Mouse (Mus musculus): Measurements from ENCODE around the gene Gm20795. TPM values are rescaled to one million over a fixed set of nuclear protein-coding genes. Genes with fewer than 3 reads are reported as not detected.
"Not testable (repeated sequence)": the region's sequence is repeated elsewhere in the genome, so short reads cannot be mapped to it uniquely, and the experiment has no call there.

Gene Gm20795
- polyA plus RNA-seq (2015; fragmentation: Nextera tagmentation; extraction: Ambion mirVana) = not detected in 2 replicates

GRCm38 (mm10) chrY:40804614-40805013, at the start of gene Gm20795:
Gene Gm20795, plus strand, starts transcription at chrY:40804914.
- not testable (repeated sequence) for DNase-seq (ENCODE audit: low spot score)

DNA sequence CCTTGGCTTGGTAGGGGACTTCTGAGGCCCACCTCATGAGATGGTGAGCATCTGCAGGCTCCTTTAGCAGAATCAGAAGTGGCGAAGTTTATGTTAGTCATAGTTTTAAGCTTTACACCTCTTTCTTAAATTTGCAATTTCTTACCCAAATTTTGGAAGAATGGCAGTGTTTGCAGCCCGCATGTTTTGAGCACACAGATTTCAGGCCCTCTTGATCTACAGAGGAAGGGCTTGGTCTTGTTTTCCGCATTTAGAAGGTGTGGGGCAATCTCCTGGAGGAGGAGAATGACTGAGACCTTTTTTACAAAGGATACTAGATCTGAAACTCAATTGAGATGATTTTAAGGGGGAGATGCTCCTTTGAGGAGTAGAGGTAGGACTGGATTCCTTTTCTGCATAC, 29.0 kb upstream of the Gm20795 start, which contains the start of gene Gm21797:
TSS of gene Gm21797 (minus strand) at position 101 of the 400 bp plus-strand sequence.
- DNase-seq (ENCODE audit: low spot score) = not testable (repeated sequence)

Other genes starting within 250 kb of the Gm20795 start
- not detected in 2 replicates for gene Gm21852, start 152.9 kb upstream of the Gm20795 start, polyA plus RNA-seq (2015; fragmentation: Nextera tagmentation; extraction: Ambion mirVana)
- not detected in 2 replicates for gene Gm21797, start 29.1 kb upstream of the Gm20795 start, polyA plus RNA-seq (2015; fragmentation: Nextera tagmentation; extraction: Ambion mirVana)